Mouse (Mus musculus): ENCODE data around the gene Hspa1a.
"Not testable (repeated sequence)": the region's sequence is repeated elsewhere in the genome, so short reads cannot be mapped to it uniquely, and the experiment has no call there.

DNA sequence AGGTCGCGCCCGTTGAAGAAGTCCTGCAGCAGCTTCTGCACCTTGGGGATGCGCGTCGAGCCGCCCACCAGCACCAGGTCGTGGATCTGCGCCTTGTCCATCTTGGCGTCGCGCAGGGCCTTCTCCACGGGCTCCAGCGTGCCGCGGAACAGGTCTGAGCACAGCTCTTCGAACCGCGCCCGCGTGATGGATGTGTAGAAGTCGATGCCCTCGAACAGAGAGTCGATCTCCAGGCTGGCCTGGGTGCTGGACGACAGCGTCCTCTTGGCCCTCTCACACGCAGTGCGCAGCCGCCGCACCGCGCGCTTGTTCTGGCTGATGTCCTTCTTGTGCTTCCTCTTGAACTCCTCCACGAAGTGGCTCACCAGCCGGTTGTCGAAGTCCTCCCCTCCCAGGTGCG lies 1.1 kb downstream of the Hspa1a start:
- not testable (repeated sequence) for TF ChIP-seq CTCF (IDR thresholded peaks at IDR 0.05; ENCODE audit: low read depth, low read length); POLR2A (IDR thresholded peaks at IDR 0.05; ENCODE audit: insufficient read depth, low read length)

All from ES-Bruce4 (cell line).